Mouse (Mus musculus): ENCODE results near the gene Pld1. TPM values are rescaled to one million over a fixed set of nuclear protein-coding genes. Genes with fewer than 3 reads are reported as not detected.

Pld1 gene
- total RNA-seq (2015; ENCODE audit: low replicate concordance): 12.7 and 16.7 TPM in 2 replicates
- 2.2 and 3.2 TPM in 2 replicates for total RNA-seq (2017; ENCODE audit: low replicate concordance)

GRCm38 (mm10) chr3:27938381-27939323 is at the start of gene Pld1:
TSS of gene Pld1 (plus strand) at chr3:27938695.
- ATAC-seq (replicated peaks; ENCODE audit: low FRiP score, poor library complexity, severe bottlenecking): no peak; the same call in 1 of the 2 replicates

DNA sequence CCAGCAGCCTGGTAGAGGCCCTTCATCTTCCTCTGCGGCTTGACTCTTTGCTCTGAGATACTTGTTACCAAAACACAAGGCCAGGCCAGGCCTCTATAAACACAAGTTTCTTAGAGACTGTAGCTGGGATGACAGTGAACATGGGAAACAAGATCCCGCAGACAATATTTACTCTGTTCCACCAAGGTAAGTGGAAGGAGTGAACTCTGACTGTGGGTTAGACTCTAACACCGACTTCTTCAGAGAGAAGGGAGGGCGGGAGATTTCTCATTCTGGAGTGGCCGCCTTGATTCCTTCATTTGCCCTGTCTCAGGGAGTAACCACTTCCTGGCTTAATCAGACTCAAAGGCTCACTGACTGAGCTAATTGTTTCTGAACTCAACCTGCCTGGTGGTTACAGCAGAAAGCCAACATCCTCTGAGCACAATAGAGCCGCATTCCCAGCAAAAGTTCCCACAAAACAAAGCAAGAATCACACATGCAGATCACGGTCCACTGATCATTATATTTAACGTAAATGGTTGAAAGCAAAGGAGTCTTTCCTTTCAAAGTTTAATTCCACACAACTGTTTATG is 42.1 kb upstream of the Pld1 start, which contains the start of gene Tmem212:
TSS of gene Tmem212 (minus strand) at position 51 of the 575 bp plus-strand sequence.
- no peak for ATAC-seq (replicated peaks; ENCODE audit: low FRiP score, poor library complexity, severe bottlenecking)

- ATAC-seq (replicated peaks; ENCODE audit: low FRiP score, poor library complexity, severe bottlenecking): no peak
Observed at GRCm38 (mm10) chr3:27898178-27898577, 40.3 kb upstream of the Pld1 start.

DNA sequence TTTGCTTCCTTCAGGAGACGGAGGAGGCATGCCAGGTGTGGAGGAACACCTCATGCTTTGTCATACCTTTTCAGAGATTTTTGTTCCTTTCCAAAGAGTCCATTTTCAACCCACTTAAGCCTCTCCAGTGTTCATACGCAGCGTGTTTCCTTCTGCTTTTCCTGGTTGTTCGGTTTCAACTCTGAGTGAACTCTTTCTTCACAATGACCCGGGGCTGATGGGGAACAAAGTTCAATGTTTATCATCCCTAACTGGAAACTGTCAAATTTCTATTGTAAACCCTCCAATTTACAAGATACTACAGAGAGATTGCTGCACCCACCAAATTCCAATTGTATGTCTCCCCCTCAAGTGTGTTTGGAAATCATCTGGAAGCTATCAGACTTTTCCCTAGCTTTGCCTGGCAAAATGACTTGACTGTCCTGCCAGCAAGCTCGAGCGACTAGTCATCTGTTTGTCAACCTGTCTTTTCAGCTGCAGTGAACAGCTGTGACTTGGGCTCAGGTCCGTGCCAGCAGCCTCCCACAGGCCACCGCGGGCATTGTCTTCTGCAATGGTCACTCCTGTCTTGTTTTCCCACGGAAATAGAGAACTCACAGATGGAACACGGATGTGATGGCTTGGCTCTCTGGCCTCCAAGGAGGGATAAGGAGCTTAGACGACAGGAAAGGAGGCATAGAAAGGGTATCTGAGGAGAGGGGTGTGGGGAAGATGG is 39.3 kb upstream of the Pld1 start:
- no peak for ATAC-seq (replicated peaks; ENCODE audit: low FRiP score, poor library complexity, severe bottlenecking)

- no peak for ATAC-seq (replicated peaks; ENCODE audit: low FRiP score, poor library complexity, severe bottlenecking)
Observed at GRCm38 (mm10) chr3:27901846-27902245, 36.6 kb upstream of the Pld1 start.

DNA sequence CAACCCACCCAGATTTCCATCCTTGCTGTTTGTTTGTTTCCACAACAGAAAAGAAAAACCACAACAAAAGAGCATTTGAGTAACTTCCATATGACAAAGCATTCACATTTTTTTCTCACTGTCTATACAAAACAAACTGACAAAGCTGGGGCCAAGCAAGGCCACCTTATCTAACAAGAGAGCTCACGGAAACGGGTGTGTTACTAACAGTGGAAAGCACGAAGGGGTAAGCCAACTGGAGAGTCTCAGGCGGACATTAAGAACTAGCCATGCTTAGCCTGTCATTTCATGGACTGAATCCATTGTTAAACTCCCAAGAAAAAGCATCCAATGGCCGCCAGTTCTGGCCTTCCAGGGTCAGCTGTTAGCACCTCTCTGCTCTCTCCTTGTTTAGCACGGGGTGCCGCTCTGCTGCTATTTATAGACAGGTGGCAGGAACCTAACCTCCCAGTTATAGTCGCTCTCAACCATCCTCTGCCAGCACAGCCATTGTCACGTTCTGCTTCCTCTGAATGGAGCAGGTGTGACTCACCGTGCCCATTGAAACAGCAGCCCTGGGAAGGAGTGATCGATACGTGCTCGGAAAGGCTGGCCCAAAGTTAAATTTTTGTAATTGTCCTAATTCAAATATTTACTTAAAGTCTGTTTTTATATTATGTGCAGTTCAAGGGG is 33.7 kb upstream of the Pld1 start:
- no peak for ATAC-seq (replicated peaks; ENCODE audit: low FRiP score, poor library complexity, severe bottlenecking)

GRCm38 (mm10) chr3:27906647-27907209 is 31.8 kb upstream of the Pld1 start:
- no peak for ATAC-seq (replicated peaks; ENCODE audit: low FRiP score, poor library complexity, severe bottlenecking)

GRCm38 (mm10) chr3:27907301-27907700 is 31.2 kb upstream of the Pld1 start:
- ATAC-seq (replicated peaks; ENCODE audit: low FRiP score, poor library complexity, severe bottlenecking): no peak

DNA sequence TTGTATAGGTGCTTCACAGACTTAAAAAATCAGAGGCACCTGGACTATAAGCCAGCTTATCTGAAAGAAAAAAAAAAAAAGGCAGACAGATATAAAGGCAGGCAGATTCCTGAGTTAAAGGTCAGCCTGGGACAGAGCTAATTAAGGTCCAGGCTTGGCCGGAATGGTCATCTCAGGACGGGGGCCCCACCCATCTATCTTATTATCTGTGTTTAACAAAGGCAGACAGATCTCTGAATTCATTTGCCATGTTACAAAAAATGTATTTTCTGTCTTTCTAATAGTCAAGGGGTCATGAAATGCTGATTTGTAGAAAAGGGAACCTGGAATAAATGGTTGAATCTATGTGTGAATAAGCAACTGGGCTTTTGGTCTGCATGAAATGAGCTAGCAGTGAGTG is 30.2 kb upstream of the Pld1 start:
- ATAC-seq (replicated peaks; ENCODE audit: low FRiP score, poor library complexity, severe bottlenecking): no peak

DNA sequence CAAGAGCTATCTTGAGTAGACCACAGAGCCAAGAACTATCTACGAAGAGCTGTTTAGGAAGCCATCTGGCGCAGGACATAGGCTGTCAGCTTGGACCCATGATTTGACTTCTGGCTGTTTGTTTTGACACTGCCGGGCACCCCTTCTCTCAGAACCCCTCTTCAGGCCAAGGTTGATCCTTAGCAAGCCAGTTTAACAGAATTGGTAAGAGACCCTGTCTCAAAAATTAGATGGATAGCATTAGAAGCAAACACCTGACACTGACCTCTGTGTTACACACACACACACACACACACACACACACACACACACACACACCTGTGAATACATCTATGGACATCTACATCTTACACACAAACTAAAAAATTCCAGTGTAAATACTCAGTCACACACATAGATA is 29.5 kb upstream of the Pld1 start:
- ATAC-seq (replicated peaks; ENCODE audit: low FRiP score, poor library complexity, severe bottlenecking): no peak

- ATAC-seq (replicated peaks; ENCODE audit: low FRiP score, poor library complexity, severe bottlenecking): no peak
Observed at GRCm38 (mm10) chr3:27918656-27919436, 19.6 kb upstream of the Pld1 start.

DNA sequence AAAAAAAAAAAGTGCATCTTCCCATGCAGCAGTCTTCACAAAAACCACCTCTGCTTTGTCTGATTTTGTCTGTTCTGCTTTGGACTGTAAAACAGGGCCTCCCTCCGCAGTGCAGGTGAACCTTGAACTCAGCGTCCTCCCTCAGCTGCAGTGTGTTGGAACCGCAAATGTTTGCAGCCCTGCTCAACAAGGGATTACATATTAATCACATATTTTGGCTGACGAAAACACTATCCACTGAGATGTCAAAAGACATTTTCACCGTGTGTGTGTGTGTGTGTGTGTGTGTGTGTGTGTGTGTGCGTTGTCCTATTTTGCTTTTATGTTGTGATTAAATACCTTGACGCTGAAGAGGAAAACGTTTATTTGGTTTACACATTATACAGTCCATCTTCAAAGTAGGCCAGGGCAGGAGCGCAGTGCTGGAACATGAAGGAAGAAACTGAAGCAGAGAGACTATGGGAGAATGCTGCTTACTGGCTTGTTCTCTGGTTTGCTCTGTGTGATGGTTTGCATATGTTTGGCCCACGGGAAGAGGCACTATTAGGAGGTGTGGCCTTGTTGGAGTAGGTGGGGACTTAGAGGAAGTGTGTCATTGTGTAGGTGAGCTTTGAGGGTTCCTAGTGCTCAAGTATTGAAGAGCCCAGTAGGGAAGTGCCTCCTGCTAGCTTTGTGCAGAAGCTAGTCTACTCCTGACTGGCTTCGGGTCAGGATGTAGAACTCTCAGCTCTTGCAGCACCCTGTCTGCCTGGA is 17.1 kb upstream of the Pld1 start:
- no peak for ATAC-seq (replicated peaks; ENCODE audit: low FRiP score, poor library complexity, severe bottlenecking)

GRCm38 (mm10) chr3:27924037-27924436 is 14.5 kb upstream of the Pld1 start:
- no peak for ATAC-seq (replicated peaks; ENCODE audit: low FRiP score, poor library complexity, severe bottlenecking)

DNA sequence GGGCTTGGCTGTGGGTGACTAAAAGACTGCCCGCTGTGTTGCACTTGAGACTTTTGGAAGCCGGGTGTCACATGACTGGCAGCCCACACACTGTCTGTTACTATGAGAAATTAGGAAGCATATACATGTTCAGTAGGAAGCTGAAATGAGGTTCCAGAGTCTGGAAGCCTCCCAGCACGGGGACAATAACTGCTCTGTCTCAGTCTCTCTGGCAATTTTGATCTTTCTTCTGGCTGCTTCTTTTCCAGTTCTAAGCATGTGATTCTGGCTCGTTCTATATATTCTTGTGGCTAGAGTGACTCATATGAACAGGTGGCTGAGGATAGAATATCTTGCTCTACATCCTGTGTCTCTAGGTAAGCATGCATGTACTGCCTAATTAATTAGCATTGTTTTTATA is 9.3 kb upstream of the Pld1 start:
- no peak for ATAC-seq (replicated peaks; ENCODE audit: low FRiP score, poor library complexity, severe bottlenecking)

- no peak for ATAC-seq (replicated peaks; ENCODE audit: low FRiP score, poor library complexity, severe bottlenecking)
Observed at GRCm38 (mm10) chr3:27932391-27932790, 6.1 kb upstream of the Pld1 start.

DNA sequence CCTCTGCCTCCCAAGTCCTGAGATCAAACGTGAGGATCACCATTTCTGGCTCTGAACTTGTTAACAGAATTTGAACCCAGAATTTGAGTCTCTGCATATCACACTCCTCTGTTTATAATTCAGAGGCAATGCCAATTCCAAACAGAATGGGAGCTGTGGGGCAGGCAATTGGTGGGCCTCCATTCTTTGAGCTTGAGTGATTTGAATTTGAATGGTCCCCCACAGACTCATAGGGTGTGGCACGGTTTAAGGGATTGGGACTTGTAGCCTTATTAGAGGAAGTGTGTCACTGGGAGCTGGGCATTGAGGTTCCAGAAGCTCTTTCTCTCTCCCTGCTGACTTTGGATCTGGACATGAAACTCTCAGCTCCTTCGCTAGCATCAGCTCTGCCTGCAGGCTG is 2.9 kb upstream of the Pld1 start:
- ATAC-seq (replicated peaks; ENCODE audit: low FRiP score, poor library complexity, severe bottlenecking): no peak

DNA sequence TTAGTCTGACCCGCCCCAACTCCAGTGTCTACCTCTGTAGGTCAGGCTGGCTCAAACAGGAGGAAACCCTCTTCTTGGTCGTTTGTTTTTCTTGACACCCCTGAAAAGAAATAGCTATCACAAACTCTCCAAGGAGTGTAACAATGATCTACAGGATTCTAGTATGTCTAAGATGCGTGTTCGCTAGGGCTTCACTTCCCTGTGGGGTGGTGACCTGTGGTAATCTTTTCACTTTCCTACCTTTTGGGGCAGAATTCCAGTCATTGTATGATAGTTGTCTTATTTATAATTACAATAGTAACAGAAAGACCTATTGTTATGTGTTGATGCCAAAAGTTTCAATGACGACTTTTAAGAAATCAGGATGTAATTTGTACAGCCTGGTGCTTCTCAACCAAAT is 1.8 kb upstream of the Pld1 start:
- no peak for ATAC-seq (replicated peaks; ENCODE audit: low FRiP score, poor library complexity, severe bottlenecking)

Measured in erythroblast, adult 5-6 weeks (primary cell).